Mouse (Mus musculus): ENCODE measurements around the gene Rbm33. TPM values are rescaled to one million over a fixed set of nuclear protein-coding genes. Genes with fewer than 3 reads are reported as not detected.

Gene Rbm33
- total RNA-seq, 1 experiment: 21.2 TPM

GRCm38 (mm10) chr5:28419640-28420265 lies 102.8 kb downstream of the Rbm33 start:
- H3K4me1 ChIP-seq (ENCODE audit: control insufficient read depth in 2 of 2, insufficient read depth in 2 of 2, low read length in 2 of 2, poor library complexity in 1 of 2): no peaks in the 10 kb centered on the region
- no peak overlapping the region for H3K27ac ChIP-seq (ENCODE audit: insufficient read depth, low read depth, low read length, poor library complexity, severe bottlenecking)
- H3K36me3 ChIP-seq (ENCODE audit: control insufficient read depth, insufficient read depth, low read length, poor library complexity, severe bottlenecking): peaks cover 16% of the 10 kb centered on the region
- no peak for DNase-seq (ENCODE audit: low read depth, low spot score)
- H3K9ac ChIP-seq (ENCODE audit: insufficient read depth, low read depth, low read length, poor library complexity, severe bottlenecking): no peak overlapping the region
- H3K9me3 ChIP-seq (ENCODE audit: control insufficient read depth, insufficient read depth, low read depth, low read length): no peaks in the 10 kb centered on the region
- in situ Hi-C loops (cut with MboI; ENCODE audit: low sequenced_read_pairs in 2 of 2, unreplicated experiment in 2 of 2): no loop called here
- no peak for TF ChIP-seq ZC3H11A (IDR thresholded peaks at IDR 0.05; ENCODE audit: borderline replicate concordance, low read depth, low read length)
- TF ChIP-seq HCFC1 (IDR thresholded peaks at IDR 0.05; ENCODE audit: borderline replicate concordance, insufficient read depth, low read length): no peak
- no peak for TF ChIP-seq MAFK (IDR thresholded peaks at IDR 0.05; ENCODE audit: insufficient read depth, low read depth, low read length)
- no peak for TF ChIP-seq ZNF384 (IDR thresholded peaks at IDR 0.05; ENCODE audit: low read depth, low read length)
- no peak for TF ChIP-seq CHD2 (IDR thresholded peaks at IDR 0.05; ENCODE audit: low read depth, low read length)
- H3K4me3 ChIP-seq (ENCODE audit: insufficient read depth in 1 of 2, low read depth in 1 of 2, low read length in 2 of 2, poor library complexity in 1 of 2, severe bottlenecking in 1 of 2): no peak overlapping the region

DNA sequence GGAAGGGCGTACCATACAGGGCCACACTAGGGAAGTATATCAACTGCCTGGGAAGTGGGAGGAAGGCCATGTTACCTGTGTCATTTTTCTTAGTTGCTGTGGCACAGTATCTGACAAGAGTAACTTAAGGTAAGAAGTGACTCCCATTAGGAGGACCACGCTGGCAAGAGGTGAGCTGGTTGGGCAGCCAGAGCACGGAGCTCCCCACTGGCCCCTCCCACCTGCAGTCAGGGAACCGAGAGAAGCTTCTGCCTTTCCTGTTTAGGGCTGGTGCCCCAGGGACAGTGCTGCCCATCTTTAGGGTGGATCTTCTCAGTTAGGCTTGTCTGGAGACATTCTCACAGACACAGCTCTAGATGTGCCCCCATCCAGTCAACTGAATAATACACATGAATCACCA lies 106.9 kb downstream of the Rbm33 start:
- TF ChIP-seq ZNF384 (IDR thresholded peaks at IDR 0.05; ENCODE audit: low read depth, low read length) (no peak), MAFK (IDR thresholded peaks at IDR 0.05; ENCODE audit: insufficient read depth, low read depth, low read length) (no peak), ZC3H11A (IDR thresholded peaks at IDR 0.05; ENCODE audit: borderline replicate concordance, low read depth, low read length) (no peak), CHD2 (IDR thresholded peaks at IDR 0.05; ENCODE audit: low read depth, low read length) (no peak), HCFC1 (IDR thresholded peaks at IDR 0.05; ENCODE audit: borderline replicate concordance, insufficient read depth, low read length) (no peak)
- Histone ChIP-seq H3K4me1 (ENCODE audit: control insufficient read depth in 2 of 2, insufficient read depth in 2 of 2, low read length in 2 of 2, poor library complexity in 1 of 2) (no peaks in the 10 kb centered on the region), H3K9me3 (ENCODE audit: control insufficient read depth, insufficient read depth, low read depth, low read length) (no peaks in the 10 kb centered on the region), H3K9ac (ENCODE audit: insufficient read depth, low read depth, low read length, poor library complexity, severe bottlenecking) (no peak overlapping the region), H3K4me3 (ENCODE audit: insufficient read depth in 1 of 2, low read depth in 1 of 2, low read length in 2 of 2, poor library complexity in 1 of 2, severe bottlenecking in 1 of 2) (no peak overlapping the region), H3K36me3 (ENCODE audit: control insufficient read depth, insufficient read depth, low read length, poor library complexity, severe bottlenecking) (peaks cover 3% of the 10 kb centered on the region; the same call in 1 of the 2 replicates), H3K27ac (ENCODE audit: insufficient read depth, low read depth, low read length, poor library complexity, severe bottlenecking) (no peak overlapping the region)
- no peak for DNase-seq (ENCODE audit: low read depth, low spot score)
- in situ Hi-C loops (cut with MboI; ENCODE audit: low sequenced_read_pairs in 2 of 2, unreplicated experiment in 2 of 2): no loop called here

DNA sequence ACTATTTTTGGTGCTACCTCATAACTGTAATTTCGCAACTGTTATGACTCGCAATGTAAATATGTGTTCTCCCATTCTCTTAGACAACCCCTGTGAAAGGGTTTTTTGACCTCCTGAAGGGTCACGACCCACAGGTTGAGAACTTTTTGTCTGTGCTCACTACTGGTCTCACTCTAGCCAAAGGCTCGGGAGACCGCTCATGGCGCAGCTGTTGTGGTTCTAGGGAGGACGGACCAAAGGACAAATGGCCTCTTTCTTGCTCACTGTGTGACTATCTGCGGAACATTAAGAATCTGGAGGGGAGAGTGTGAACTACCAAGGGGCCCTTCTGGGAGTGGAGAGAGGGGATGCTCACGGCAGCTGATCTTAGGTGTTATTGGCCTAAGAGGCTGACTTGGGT lies 109.0 kb downstream of the Rbm33 start:
- in situ Hi-C loops (cut with MboI; ENCODE audit: low sequenced_read_pairs in 2 of 2, unreplicated experiment in 2 of 2): no loop called here
- Histone ChIP-seq H3K36me3 (ENCODE audit: control insufficient read depth, insufficient read depth, low read length, poor library complexity, severe bottlenecking) (no peaks in the 10 kb centered on the region), H3K9ac (ENCODE audit: insufficient read depth, low read depth, low read length, poor library complexity, severe bottlenecking) (no peak overlapping the region), H3K4me1 (ENCODE audit: control insufficient read depth in 2 of 2, insufficient read depth in 2 of 2, low read length in 2 of 2, poor library complexity in 1 of 2) (no peaks in the 10 kb centered on the region), H3K9me3 (ENCODE audit: control insufficient read depth, insufficient read depth, low read depth, low read length) (no peaks in the 10 kb centered on the region), H3K27ac (ENCODE audit: insufficient read depth, low read depth, low read length, poor library complexity, severe bottlenecking) (no peak overlapping the region), H3K4me3 (ENCODE audit: insufficient read depth in 1 of 2, low read depth in 1 of 2, low read length in 2 of 2, poor library complexity in 1 of 2, severe bottlenecking in 1 of 2) (no peak overlapping the region)
- no peak for TF ChIP-seq ZC3H11A (IDR thresholded peaks at IDR 0.05; ENCODE audit: borderline replicate concordance, low read depth, low read length)
- TF ChIP-seq MAFK (IDR thresholded peaks at IDR 0.05; ENCODE audit: insufficient read depth, low read depth, low read length): no peak
- TF ChIP-seq ZNF384 (IDR thresholded peaks at IDR 0.05; ENCODE audit: low read depth, low read length): no peak
- DNase-seq (ENCODE audit: low read depth, low spot score): no peak

DNA sequence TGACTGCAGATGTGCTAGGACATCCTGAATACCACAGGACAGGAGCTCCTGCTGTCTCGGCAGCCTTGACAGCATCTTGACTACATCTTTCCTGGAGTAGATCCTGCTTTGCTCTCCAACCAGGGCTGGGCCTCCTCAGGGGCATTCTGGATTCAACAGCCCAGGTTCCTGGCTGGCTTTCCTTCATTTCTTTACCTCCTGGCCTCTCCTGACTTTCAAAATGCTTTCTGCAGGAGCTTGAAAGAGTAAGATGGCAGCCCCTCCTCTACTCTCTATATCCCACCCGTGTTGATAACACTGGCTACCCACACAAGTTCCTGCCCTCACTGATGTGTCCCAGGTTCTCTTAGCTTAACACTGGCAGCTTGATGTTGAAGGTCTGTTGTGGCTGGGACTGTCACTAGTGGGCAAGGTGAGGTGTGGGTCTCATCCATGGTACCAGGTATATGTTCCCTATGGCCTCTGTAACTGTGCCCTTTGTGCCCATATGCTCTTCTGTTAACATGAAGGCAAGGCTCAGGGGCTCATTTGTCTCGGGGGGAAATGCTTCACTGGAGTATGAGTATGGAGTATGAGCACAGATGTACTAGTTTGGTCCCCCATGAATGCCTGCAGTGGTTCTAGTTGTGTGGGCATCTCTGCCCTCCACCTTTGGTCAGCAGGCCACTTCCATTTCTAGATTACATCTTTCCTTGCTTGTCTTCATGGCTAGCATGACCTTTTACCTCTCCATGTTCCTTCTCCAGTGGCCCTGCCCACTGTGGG lies 133.4 kb downstream of the Rbm33 start:
- H3K4me3 ChIP-seq (ENCODE audit: insufficient read depth in 1 of 2, low read depth in 1 of 2, low read length in 2 of 2, poor library complexity in 1 of 2, severe bottlenecking in 1 of 2): no peak overlapping the region
- H3K9me3 ChIP-seq (ENCODE audit: control insufficient read depth, insufficient read depth, low read depth, low read length): no peaks in the 10 kb centered on the region
- no peaks in the 10 kb centered on the region for H3K36me3 ChIP-seq (ENCODE audit: control insufficient read depth, insufficient read depth, low read length, poor library complexity, severe bottlenecking)
- DNase-seq (ENCODE audit: low read depth, low spot score): no peak
- H3K4me1 ChIP-seq (ENCODE audit: control insufficient read depth in 2 of 2, insufficient read depth in 2 of 2, low read length in 2 of 2, poor library complexity in 1 of 2): 0 out of 4 replicates have a peak, but pooled peaks cover 0 to 2% of the 10 kb centered on the region in 2 experiments
- no peak for TF ChIP-seq ZC3H11A (IDR thresholded peaks at IDR 0.05; ENCODE audit: borderline replicate concordance, low read depth, low read length)
- TF ChIP-seq CHD2 (IDR thresholded peaks at IDR 0.05; ENCODE audit: low read depth, low read length): no peak
- TF ChIP-seq HCFC1 (IDR thresholded peaks at IDR 0.05; ENCODE audit: borderline replicate concordance, insufficient read depth, low read length): no peak
- TF ChIP-seq ZNF384 (IDR thresholded peaks at IDR 0.05; ENCODE audit: low read depth, low read length): no peak
- TF ChIP-seq MAFK (IDR thresholded peaks at IDR 0.05; ENCODE audit: insufficient read depth, low read depth, low read length): no peak
- in situ Hi-C loops (cut with MboI; ENCODE audit: low sequenced_read_pairs in 2 of 2, unreplicated experiment in 2 of 2): loop anchor here in 1 of 2 experiments (25.0 kb wide), 1 partner anchor 837 kb away; no protein-coding TSS in a partner anchor
- H3K9ac ChIP-seq (ENCODE audit: insufficient read depth, low read depth, low read length, poor library complexity, severe bottlenecking): no peak overlapping the region
- no peak overlapping the region for H3K27ac ChIP-seq (ENCODE audit: insufficient read depth, low read depth, low read length, poor library complexity, severe bottlenecking)
